Mouse (Mus musculus) E14TG2a.4 (cell line): ENCODE data around the gene Bbs9.

Experiments
- CTCF ChIP-seq: conservative IDR thresholded peaks from 2 replicates; pipeline ENCODE4 v1.5.1; 2014; ENCODE audit warnings: low read length
- NANOG ChIP-seq: IDR thresholded peaks from 2 replicates; pipeline ENCODE4 v1.6.1; 2014; ENCODE audit warnings: borderline replicate concordance, low read length, mixed read lengths
- POU5F1 ChIP-seq: IDR thresholded peaks from 2 replicates; pipeline ENCODE4 v1.6.1; 2014; ENCODE audit warnings: low read length, borderline replicate concordance

DNA sequence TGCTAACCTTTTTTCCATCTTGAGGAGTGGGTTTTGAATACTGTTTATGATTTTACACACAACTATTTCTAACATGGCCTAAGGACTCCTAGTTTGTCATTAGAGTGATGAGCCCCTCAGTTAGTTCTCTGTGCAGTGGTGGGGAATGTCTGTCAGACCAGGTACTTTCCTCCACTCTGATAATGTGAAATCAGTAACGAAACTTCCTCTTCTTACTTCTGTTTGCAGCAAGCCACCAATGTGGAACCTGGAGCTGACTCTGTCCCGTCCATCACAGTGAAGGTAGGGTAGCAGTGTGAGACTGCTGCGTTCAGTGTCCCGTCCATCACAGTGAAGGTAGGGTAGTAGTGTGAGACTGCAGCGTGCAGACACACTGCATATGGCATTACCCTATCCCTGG, 163.0 kb downstream of the Bbs9 start:
- TF ChIP-seq CTCF (no peak), NANOG (no peak), POU5F1 (no peak)
